Mouse (Mus musculus) spleen, adult 2 months (tissue): Measurements from ENCODE around the gene Cd300lf. TPM values are rescaled to one million over a fixed set of nuclear protein-coding genes. Genes with fewer than 3 reads are reported as not detected.

Experiments
- DNase-seq, 2 experiments: peaks; one replicate each; pipeline versions ENCODE4 v3.0.0 to v3.0.0-alpha.2; 2012 to 2021; ENCODE audit warnings: low spot score in 2 of 2, low read depth in 1 of 2
- H3K27ac ChIP-seq: fragments of 200-500 bp; 2 replicates; pipeline ENCODE4 v1.5.1; 2012; ENCODE audit warnings: low read length, inconsistent platforms; ENCODE audit not compliant: insufficient read depth
- H3K27me3 ChIP-seq: fragments of 200-500 bp; 2 replicates; pipeline ENCODE4 v1.6.1; 2012; ENCODE audit warnings: mild to moderate bottlenecking, moderate library complexity, low read length, inconsistent platforms; ENCODE audit not compliant: control insufficient read depth, insufficient read depth
- H3K36me3 ChIP-seq: fragments of 200-500 bp; 2 replicates; pipeline ENCODE4 v1.6.1; 2012; ENCODE audit warnings: mild to moderate bottlenecking, low read length, inconsistent platforms; ENCODE audit not compliant: control insufficient read depth, insufficient read depth
- H3K4me1 ChIP-seq: fragments of 200-500 bp; 2 replicates; pipeline ENCODE4 v1.6.1; 2011; ENCODE audit warnings: inconsistent platforms; ENCODE audit not compliant: control insufficient read depth, insufficient read depth, insufficient read length
- H3K4me3 ChIP-seq: fragments of 200-500 bp; 2 replicates; pipeline ENCODE4 v1.5.1; 2011; ENCODE audit warnings: mild to moderate bottlenecking, inconsistent platforms; ENCODE audit not compliant: insufficient read depth, insufficient read length; ENCODE audit errors: extremely low read depth
- CTCF ChIP-seq: fragments of 200-500 bp; IDR thresholded peaks from 2 replicates; pipeline ENCODE4 v1.5.1; 2011; ENCODE audit warnings: mild to moderate bottlenecking, inconsistent platforms; ENCODE audit not compliant: insufficient read depth, insufficient read length, insufficient replicate concordance; ENCODE audit errors: extremely low read depth
- POLR2A ChIP-seq: fragments of 200-500 bp; IDR thresholded peaks from 2 replicates; pipeline ENCODE4 v1.6.1; 2011; ENCODE audit warnings: low read depth, low read length, inconsistent platforms
- WGBS: fragments of 180-500 bp; shearing (Covaris S2); methylation state at CpG from one replicate; pipeline ENCODE4 v1.1.7; 2018; 5-methylcytosine and 5-hydroxymethylcytosine counted together
- polyA plus RNA-seq: library from polyadenylated mRNA; depleted of rRNA; stranded (reverse); fragments of >200 nt; gene quantifications from 2 replicates; pipeline ENCODE4 v1.2.3, GENCODE M21; 2012

Cd300lf gene
- polyA plus RNA-seq, 1 experiment = 24.7 TPM

- TF ChIP-seq CTCF = no peak
- TF ChIP-seq POLR2A = peak; percentile 2; the same call in 1 of the 2 replicates
- Histone ChIP-seq H3K4me1 (peaks cover 46% of the 10 kb centered on the region), H3K27me3 (no peaks in the 10 kb centered on the region), H3K27ac (peak overlapping the region; percentile 89), H3K4me3 (peak overlapping the region; percentile 21; the same call in 1 of the 2 replicates), H3K36me3 (no peaks in the 10 kb centered on the region)
- 22% methylated on average over 9 of the region's 9 CpGs for WGBS
- peak in 1 of 2 experiments; percentile 54 for DNase-seq
Measured at GRCm38 (mm10) chr11:115161578-115162204, 27.9 kb upstream of the Cd300lf start.

- 28% methylated on average over 10 of the region's 10 CpGs for WGBS
- H3K4me3 ChIP-seq = peak overlapping the region; percentile 21; the same call in 1 of the 2 replicates
- H3K36me3 ChIP-seq = no peaks in the 10 kb centered on the region
- H3K27me3 ChIP-seq = no peaks in the 10 kb centered on the region
- peak in 1 of 2 experiments; percentile 82 for DNase-seq
- peak overlapping the region; percentile 89 for H3K27ac ChIP-seq
- H3K4me1 ChIP-seq = peaks cover 44% of the 10 kb centered on the region
- TF ChIP-seq CTCF (peak; percentile 86; the same call in 1 of the 2 replicates), POLR2A (no peak)
Measured at GRCm38 (mm10) chr11:115160883-115161577, 27.2 kb upstream of the Cd300lf start.

- WGBS = 74% methylated on average over 11 of the region's 11 CpGs
- DNase-seq = peak in 1 of 2 experiments; percentile 70
- TF ChIP-seq POLR2A = no peak
- TF ChIP-seq CTCF = peak; percentile 64; the same call in 1 of the 2 replicates
- no peak overlapping the region for H3K4me3 ChIP-seq
- H3K4me1 ChIP-seq = peaks cover 43% of the 10 kb centered on the region
- H3K27me3 ChIP-seq = no peaks in the 10 kb centered on the region
- H3K27ac ChIP-seq = no peak overlapping the region; the same call in 1 of the 2 replicates
- no peaks in the 10 kb centered on the region for H3K36me3 ChIP-seq
Measured at GRCm38 (mm10) chr11:115160016-115160797, 26.4 kb upstream of the Cd300lf start.

GRCm38 (mm10) chr11:115157933-115158719, 24.3 kb upstream of the Cd300lf start:
- peak in 1 of 2 experiments; percentile 78 for DNase-seq
- H3K27ac ChIP-seq = peak overlapping the region; percentile 95
- WGBS = 6% methylated on average over 12 of the region's 12 CpGs

GRCm38 (mm10) chr11:115155053-115155634, 21.4 kb upstream of the Cd300lf start:
- 5% methylated on average over 5 of the region's 5 CpGs for WGBS
- TF ChIP-seq CTCF = no peak
- TF ChIP-seq POLR2A = no peak
- H3K27me3 ChIP-seq = no peaks in the 10 kb centered on the region
- no peaks in the 10 kb centered on the region for H3K36me3 ChIP-seq
- DNase-seq = no peak
- peak overlapping the region; percentile 73 for H3K27ac ChIP-seq
- H3K4me3 ChIP-seq = peak overlapping the region; percentile 56
- H3K4me1 ChIP-seq = peaks cover 51% of the 10 kb centered on the region

More at GRCm38 (mm10) chr11:115157933-115158719, 24.3 kb upstream of the Cd300lf start:
- H3K4me1 ChIP-seq = peaks cover 40% of the 10 kb centered on the region
- no peak for TF ChIP-seq CTCF
- TF ChIP-seq POLR2A = no peak
- no peak overlapping the region; the same call in 1 of the 2 replicates for H3K4me3 ChIP-seq
- H3K36me3 ChIP-seq = no peaks in the 10 kb centered on the region
- no peaks in the 10 kb centered on the region for H3K27me3 ChIP-seq
